Mouse (Mus musculus) lung, embryonic 16.5 days (tissue): ENCODE measurements around the gene Rhot2. TPM values are rescaled to one million over a fixed set of nuclear protein-coding genes. Genes with fewer than 3 reads are reported as not detected.

Source experiments
- ATAC-seq: fragments of 200-750 bp; cut with Nextera tagmentation; 2 replicates; pipeline ENCODE4 v1.8.0; 2017; ENCODE audit warnings: low read depth, mild to moderate bottlenecking, moderate library complexity
- H3K27ac ChIP-seq: fragments of 300-500 bp; sonication (generic); 2 replicates; pipeline ENCODE4 v1.5.1; 2014; ENCODE audit warnings: mild to moderate bottlenecking, control low read depth, low read length
- H3K27me3 ChIP-seq: fragments of 300-500 bp; sonication (generic); 2 replicates; pipeline ENCODE4 v1.6.1; 2014; ENCODE audit warnings: low read depth, low read length, mixed read lengths; ENCODE audit not compliant: control insufficient read depth, insufficient read depth
- H3K36me3 ChIP-seq: fragments of 300-500 bp; sonication (generic); 2 replicates; pipeline ENCODE4 v1.6.1; 2014; ENCODE audit warnings: low read length; ENCODE audit not compliant: control insufficient read depth, insufficient read depth
- H3K4me1 ChIP-seq: fragments of 300-500 bp; sonication (generic); replicated peaks from 2 replicates; pipeline ENCODE4 v1.6.1; 2014; ENCODE audit warnings: low read length, mixed read lengths; ENCODE audit not compliant: control insufficient read depth, insufficient read depth
- H3K4me2 ChIP-seq: fragments of 300-500 bp; sonication (generic); 2 replicates; pipeline ENCODE4 v1.6.1; 2014; ENCODE audit warnings: low read depth, low read length, control low read depth
- H3K4me3 ChIP-seq: fragments of 300-500 bp; sonication (generic); 2 replicates; pipeline ENCODE4 v1.5.1; 2014; ENCODE audit warnings: mild to moderate bottlenecking, low read length, control low read depth
- H3K9ac ChIP-seq: fragments of 300-500 bp; sonication (generic); 2 replicates; pipeline ENCODE4 v1.6.1; 2014; ENCODE audit warnings: low read length, control low read depth
- H3K9me3 ChIP-seq: fragments of 300-500 bp; sonication (generic); 2 replicates; pipeline ENCODE4 v1.6.1; 2016; ENCODE audit warnings: low read length; ENCODE audit not compliant: control insufficient read depth
- whole genome bisulfite sequencing: fragments of 180-500 bp; shearing (Covaris S2); extraction: QIAGEN DNeasy Blood & Tissue Kit; methylation state at CpG from one replicate; pipeline ENCODE4 v1.1.7; 2014; 5-methylcytosine and 5-hydroxymethylcytosine counted together
- polyA plus RNA-seq: library from polyadenylated mRNA; unstranded; fragments of >200 nt; fragmentation: Nextera tagmentation; extraction: Ambion mirVana; gene quantifications from 2 replicates; pipeline ENCODE4 v1.2.1, GENCODE M21; 2015

The Rhot2 gene
- polyA plus RNA-seq, 1 experiment from 2014 or later, result 18.3 TPM

DNA sequence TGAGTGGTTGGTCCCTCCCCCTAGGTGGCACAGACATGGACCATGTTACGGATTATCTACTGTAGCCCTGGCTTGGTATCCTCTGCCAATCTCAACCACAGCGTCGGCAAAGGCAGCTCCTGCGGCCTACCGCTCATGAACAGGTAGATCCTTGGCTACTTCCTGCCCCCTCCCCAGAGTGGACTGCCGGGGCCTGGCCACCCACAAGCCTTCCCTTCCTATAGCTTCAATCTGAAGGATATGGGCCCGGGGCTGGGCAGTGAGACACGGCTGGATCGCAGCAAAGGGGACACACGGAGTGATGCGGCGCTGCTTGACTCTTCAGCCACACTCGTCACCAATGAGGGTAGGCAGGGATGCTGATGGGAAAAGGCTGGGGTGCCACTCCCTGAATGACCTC is 17.6 kb downstream of the Rhot2 start:
- H3K36me3 ChIP-seq, result peaks cover 14% of the 10 kb centered on the region
- no peaks in the 10 kb centered on the region for H3K9me3 ChIP-seq
- no peak overlapping the region for H3K4me2 ChIP-seq
- no peak for ATAC-seq
- H3K4me1 ChIP-seq, result peaks cover 44% of the 10 kb centered on the region
- no peak overlapping the region for H3K4me3 ChIP-seq
- H3K27ac ChIP-seq, result no peak overlapping the region
- no peaks in the 10 kb centered on the region for H3K27me3 ChIP-seq
- 95% methylated on average over 13 of the region's 13 CpGs for WGBS
- H3K9ac ChIP-seq, result no peak overlapping the region

- 92% methylated on average over 27 of the region's 27 CpGs for whole genome bisulfite sequencing
These were observed 18.6 kb downstream of the Rhot2 start for GRCm38 (mm10) chr17:25825984-25826570.

DNA sequence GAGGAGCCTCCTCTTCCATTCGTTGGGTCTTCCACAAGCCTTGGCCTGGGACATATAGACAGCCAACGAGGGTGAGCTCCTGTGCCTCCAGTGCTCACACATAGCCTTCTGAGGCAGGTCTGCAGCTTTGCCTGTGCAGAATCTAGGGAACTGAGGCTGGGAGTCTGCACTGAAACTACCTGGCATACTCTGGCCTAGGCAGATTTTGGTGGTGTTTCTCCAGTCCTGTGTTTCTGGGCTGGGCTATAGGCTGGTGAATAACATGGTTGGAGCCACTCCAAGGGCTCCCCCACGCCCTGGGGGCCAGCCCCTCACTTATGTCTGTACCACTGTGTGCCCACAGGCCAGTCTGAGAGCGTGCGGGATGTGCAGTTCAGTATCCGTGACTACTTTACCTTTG is 19.3 kb downstream of the Rhot2 start:
- H3K9ac ChIP-seq, result no peak overlapping the region
- H3K4me3 ChIP-seq, result no peak overlapping the region
- no peak for ATAC-seq
- 82% methylated on average over 6 of the region's 6 CpGs for WGBS
- H3K27me3 ChIP-seq, result peaks cover 3% of the 10 kb centered on the region
- no peak overlapping the region; the same call in 1 of the 2 replicates for H3K4me2 ChIP-seq
- H3K36me3 ChIP-seq, result 0 out of 2 replicates have a peak, but pooled peaks cover 2% of the 10 kb centered on the region
- H3K4me1 ChIP-seq, result peaks cover 28% of the 10 kb centered on the region
- H3K27ac ChIP-seq, result no peak overlapping the region
- H3K9me3 ChIP-seq, result no peaks in the 10 kb centered on the region

More at GRCm38 (mm10) chr17:25825984-25826570, 18.6 kb downstream of the Rhot2 start:
- no peak overlapping the region for H3K27ac ChIP-seq
- H3K9me3 ChIP-seq, result no peaks in the 10 kb centered on the region
- H3K4me3 ChIP-seq, result no peak overlapping the region
- H3K4me2 ChIP-seq, result no peak overlapping the region
- peaks cover 9% of the 10 kb centered on the region for H3K36me3 ChIP-seq
- no peak for ATAC-seq
- peaks cover 35% of the 10 kb centered on the region for H3K4me1 ChIP-seq
- H3K9ac ChIP-seq, result no peak overlapping the region
- H3K27me3 ChIP-seq, result no peaks in the 10 kb centered on the region

GRCm38 (mm10) chr17:25824362-25825142 is 20.1 kb downstream of the Rhot2 start:
- H3K4me3 ChIP-seq, result peak overlapping the region; percentile 62
- H3K4me2 ChIP-seq, result peak overlapping the region; percentile 89
- 66% methylated on average over 17 of the region's 17 CpGs for WGBS

DNA sequence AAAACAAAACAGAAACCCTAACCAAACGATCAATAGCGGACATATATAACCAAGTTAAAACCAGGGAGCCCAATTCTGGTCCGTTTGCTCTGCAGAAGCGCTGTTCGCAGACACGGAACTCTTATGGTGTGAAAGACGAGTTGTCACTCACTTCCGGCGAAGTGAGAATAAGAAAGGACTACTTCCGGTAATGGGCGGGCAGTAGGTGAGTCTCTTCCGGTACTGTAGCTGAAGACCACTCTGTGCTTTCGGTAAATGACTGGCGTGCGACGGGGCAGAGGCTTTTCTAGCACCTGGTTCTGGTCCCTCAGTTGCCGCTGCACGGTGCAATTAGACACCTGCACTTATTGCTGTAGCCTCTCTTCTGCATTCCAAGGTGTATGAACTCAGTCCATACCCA is 21.2 kb downstream of the Rhot2 start, which contains the start of gene Wdr24:
Gene Wdr24, plus strand, starts transcription at position 176 of the 400 bp plus-strand sequence.
- H3K9me3 ChIP-seq, result no peaks in the 10 kb centered on the region
- peak within 1 kb of the TSS; percentile 89 for H3K4me2 ChIP-seq
- peaks cover 21% of the 10 kb centered on the region for H3K27me3 ChIP-seq
- peak within 1 kb of the TSS; percentile 62 for H3K4me3 ChIP-seq
- no peak within 1 kb of the TSS; the same call in 1 of the 2 replicates for H3K27ac ChIP-seq
- peak; percentile 74 for ATAC-seq
- H3K4me1 ChIP-seq, result peaks cover 19% of the 10 kb centered on the region
- H3K9ac ChIP-seq, result peak within 1 kb of the TSS; percentile 79
- WGBS, result under 1% methylated on average over 18 of the region's 18 CpGs
- no peaks in the 10 kb centered on the region for H3K36me3 ChIP-seq

More at GRCm38 (mm10) chr17:25824362-25825142, 20.1 kb downstream of the Rhot2 start:
- H3K9ac ChIP-seq, result peak overlapping the region; percentile 79; the same call in 1 of the 2 replicates
- H3K27me3 ChIP-seq, result peaks cover 10% of the 10 kb centered on the region
- no peak overlapping the region for H3K27ac ChIP-seq
- H3K36me3 ChIP-seq, result no peaks in the 10 kb centered on the region
- peaks cover 22% of the 10 kb centered on the region for H3K4me1 ChIP-seq
- ATAC-seq, result no peak
- H3K9me3 ChIP-seq, result no peaks in the 10 kb centered on the region

GRCm38 (mm10) chr17:25818851-25819780 is 25.5 kb downstream of the Rhot2 start:
- no peaks in the 10 kb centered on the region for H3K36me3 ChIP-seq
- 7% methylated on average over 46 of the region's 46 CpGs for WGBS
- peaks cover 4% of the 10 kb centered on the region for H3K4me1 ChIP-seq
- no peaks in the 10 kb centered on the region for H3K9me3 ChIP-seq
- ATAC-seq, result no peak
- no peak overlapping the region for H3K9ac ChIP-seq
- H3K27ac ChIP-seq, result no peak overlapping the region
- peak overlapping the region; percentile 13 for H3K4me2 ChIP-seq
- H3K4me3 ChIP-seq, result 0 out of 2 replicates have a peak overlapping the region, but pooled peaks have one; percentile 5
- H3K27me3 ChIP-seq, result peaks cover 30% of the 10 kb centered on the region

DNA sequence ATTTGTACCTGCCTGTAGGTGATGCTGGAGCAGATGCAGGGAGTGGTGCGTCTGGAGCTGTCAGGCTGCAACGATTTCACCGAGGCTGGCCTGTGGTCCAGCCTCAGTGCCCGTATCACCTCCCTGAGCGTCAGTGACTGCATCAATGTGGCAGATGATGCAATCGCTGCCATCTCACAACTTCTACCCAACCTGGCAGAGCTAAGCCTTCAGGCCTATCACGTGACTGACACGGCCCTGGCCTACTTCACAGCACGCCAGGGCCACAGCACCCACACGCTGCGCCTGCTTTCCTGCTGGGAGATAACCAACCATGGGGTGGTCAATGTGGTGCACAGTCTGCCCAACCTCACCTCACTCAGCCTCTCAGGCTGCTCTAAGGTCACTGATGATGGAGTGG is 27.0 kb downstream of the Rhot2 start:
- Histone ChIP-seq H3K9me3 (no peaks in the 10 kb centered on the region), H3K36me3 (no peaks in the 10 kb centered on the region), H3K4me1 (no peaks in the 10 kb centered on the region), H3K27ac (no peak overlapping the region), H3K4me3 (no peak overlapping the region), H3K27me3 (peaks cover 30% of the 10 kb centered on the region), H3K9ac (no peak overlapping the region), H3K4me2 (no peak overlapping the region)
- WGBS, result 73% methylated on average over 11 of the region's 11 CpGs
- ATAC-seq, result no peak

DNA sequence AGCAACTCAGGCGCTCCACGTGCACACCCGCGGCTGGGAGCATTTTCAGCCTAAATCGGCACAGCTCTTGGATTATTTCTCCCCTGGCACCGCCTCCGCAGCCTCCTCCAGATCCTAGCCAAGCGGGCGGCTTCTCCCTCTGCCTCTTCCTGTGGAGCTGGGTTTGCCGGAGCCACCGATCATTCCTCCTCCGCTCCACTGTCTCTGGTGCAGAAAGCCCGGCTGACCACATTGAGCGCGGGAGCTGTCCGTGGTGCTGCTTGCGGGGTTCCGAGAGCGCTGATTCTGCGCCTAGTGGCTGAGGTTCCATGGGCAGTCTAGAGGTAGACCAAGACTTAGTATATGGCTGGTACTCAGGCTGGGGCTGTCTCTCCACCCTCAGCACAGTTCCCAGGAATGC is 31.2 kb downstream of the Rhot2 start:
- H3K4me2 ChIP-seq, result no peak overlapping the region
- no peak overlapping the region for H3K27ac ChIP-seq
- peaks cover 3% of the 10 kb centered on the region; the same call in 1 of the 2 replicates for H3K4me1 ChIP-seq
- no peaks in the 10 kb centered on the region for H3K9me3 ChIP-seq
- H3K36me3 ChIP-seq, result no peaks in the 10 kb centered on the region
- no peak overlapping the region for H3K9ac ChIP-seq
- ATAC-seq, result peak; percentile 53
- peaks cover 35% of the 10 kb centered on the region for H3K27me3 ChIP-seq
- H3K4me3 ChIP-seq, result no peak overlapping the region
- 2% methylated on average over 20 of the region's 20 CpGs for WGBS
